Mouse (Mus musculus): ENCODE data around the gene Abhd8. TPM values are rescaled to one million over a fixed set of nuclear protein-coding genes. Genes with fewer than 3 reads are reported as not detected.

Gene Abhd8
- total RNA-seq (2021): 100 to 1,000 TPM; 235 to 284 TPM

- peak; percentile 98 to 99 for DNase-seq (ENCODE audit: extremely low spot score in 1 of 2, low spot score in 1 of 2)
Measured at GRCm38 (mm10) chr8:71463188-71464033, at the start of gene Abhd8. TSS of gene Abhd8 (minus strand) at chr8:71463655.

GRCm38 (mm10) chr8:71511644-71512043 lies 48.2 kb upstream of the Abhd8 start, which contains the start of gene Plvap:
TSS of gene Plvap (minus strand) at chr8:71511752.
- no peak for DNase-seq (ENCODE audit: extremely low spot score in 1 of 2, low spot score in 1 of 2)

- no peak for DNase-seq (ENCODE audit: extremely low spot score in 1 of 2, low spot score in 1 of 2)
Measured at GRCm38 (mm10) chr8:71509316-71509715, 45.9 kb upstream of the Abhd8 start.

GRCm38 (mm10) chr8:71507589-71508104 lies 44.2 kb upstream of the Abhd8 start:
- peak; percentile 63 to 65 for DNase-seq (ENCODE audit: extremely low spot score in 1 of 2, low spot score in 1 of 2)

GRCm38 (mm10) chr8:71505979-71506378 lies 42.5 kb upstream of the Abhd8 start:
- no peak for DNase-seq (ENCODE audit: extremely low spot score in 1 of 2, low spot score in 1 of 2)

- DNase-seq (ENCODE audit: extremely low spot score in 1 of 2, low spot score in 1 of 2): no peak
Measured at GRCm38 (mm10) chr8:71505326-71505725, 41.9 kb upstream of the Abhd8 start.

- no peak for DNase-seq (ENCODE audit: extremely low spot score in 1 of 2, low spot score in 1 of 2)
Measured at GRCm38 (mm10) chr8:71504349-71504748, 40.9 kb upstream of the Abhd8 start.

- no peak for DNase-seq (ENCODE audit: extremely low spot score in 1 of 2, low spot score in 1 of 2)
Measured at GRCm38 (mm10) chr8:71498816-71499690, 35.6 kb upstream of the Abhd8 start.

GRCm38 (mm10) chr8:71497881-71498501 lies 34.5 kb upstream of the Abhd8 start:
- DNase-seq (ENCODE audit: extremely low spot score in 1 of 2, low spot score in 1 of 2): no peak

GRCm38 (mm10) chr8:71497077-71497645 lies 33.7 kb upstream of the Abhd8 start:
- DNase-seq (ENCODE audit: extremely low spot score in 1 of 2, low spot score in 1 of 2): no peak

GRCm38 (mm10) chr8:71496481-71496880 lies 33.0 kb upstream of the Abhd8 start:
- no peak for DNase-seq (ENCODE audit: extremely low spot score in 1 of 2, low spot score in 1 of 2)

GRCm38 (mm10) chr8:71495811-71496210 lies 32.4 kb upstream of the Abhd8 start:
- DNase-seq (ENCODE audit: extremely low spot score in 1 of 2, low spot score in 1 of 2): no peak

- DNase-seq (ENCODE audit: extremely low spot score in 1 of 2, low spot score in 1 of 2): peak; percentile 68 to 82
Measured at GRCm38 (mm10) chr8:71495039-71495438, 31.6 kb upstream of the Abhd8 start.

- peak; percentile 65 to 76 for DNase-seq (ENCODE audit: extremely low spot score in 1 of 2, low spot score in 1 of 2)
Measured at GRCm38 (mm10) chr8:71488454-71488853, 25.0 kb upstream of the Abhd8 start.

GRCm38 (mm10) chr8:71487691-71488445 lies 24.4 kb upstream of the Abhd8 start, which contains the start of gene Gtpbp3:
TSS of gene Gtpbp3 (plus strand) at chr8:71488103.
- DNase-seq (ENCODE audit: extremely low spot score in 1 of 2, low spot score in 1 of 2): peak; percentile 56 to 65

- no peak for DNase-seq (ENCODE audit: extremely low spot score in 1 of 2, low spot score in 1 of 2)
Measured at GRCm38 (mm10) chr8:71486136-71486529, 22.7 kb upstream of the Abhd8 start.

GRCm38 (mm10) chr8:71485142-71486135 lies 22.0 kb upstream of the Abhd8 start, which contains the start of gene Ano8:
TSS of gene Ano8 (minus strand) at chr8:71485963.
- DNase-seq (ENCODE audit: extremely low spot score in 1 of 2, low spot score in 1 of 2): peak; percentile 67 to 75

GRCm38 (mm10) chr8:71484736-71485135 lies 21.3 kb upstream of the Abhd8 start:
- DNase-seq (ENCODE audit: extremely low spot score in 1 of 2, low spot score in 1 of 2): no peak
